Mouse (Mus musculus): ENCODE results near the gene Psen2.

DNA sequence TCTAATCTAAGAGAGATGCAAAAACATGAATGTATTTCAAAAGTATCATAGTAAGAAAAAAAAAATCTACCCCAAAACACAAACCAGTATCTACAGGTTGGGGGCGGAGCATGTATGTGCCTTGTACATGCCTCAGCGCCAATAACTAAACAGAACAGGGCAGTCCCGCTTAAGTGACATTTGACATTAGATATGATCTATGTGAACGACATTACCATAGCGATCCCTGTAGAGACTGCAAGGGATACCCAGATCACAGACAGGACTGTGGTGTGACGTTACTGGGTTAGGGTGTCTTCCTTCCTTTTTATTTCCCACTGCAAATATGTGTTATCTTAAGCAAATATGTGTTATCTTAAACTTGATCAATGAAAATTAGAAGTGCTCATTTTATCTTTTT is 1.2 kb upstream of the Psen2 start:
- TF ChIP-seq CTCF (IDR thresholded peaks at IDR 0.05; ENCODE audit: borderline replicate concordance, control insufficient read depth, extremely low read depth, insufficient read depth, low read length, poor library complexity): no peak
- no peak for TF ChIP-seq POLR2A (IDR thresholded peaks at IDR 0.05; ENCODE audit: control insufficient read depth, extremely low read depth, insufficient read depth, low read length, poor library complexity)

Data from thymus, adult 2 months (tissue).